Mouse (Mus musculus): ENCODE results near the gene Rhot2. TPM values are rescaled to one million over a fixed set of nuclear protein-coding genes. Genes with fewer than 3 reads are reported as not detected.

The Rhot2 gene
- total RNA-seq, 2 experiments from 2014 or later: 54.4 to 76.1 TPM

GRCm38 (mm10) chr17:25796211-25796771 is 48.4 kb downstream of the Rhot2 start:
- DNase-seq: peak; percentile 76

GRCm38 (mm10) chr17:25795609-25796092 is 49.0 kb downstream of the Rhot2 start, which contains the start of gene AC134908.4:
Gene AC134908.4 (minus strand): TSS chr17:25795659.
- no peak for DNase-seq

GRCm38 (mm10) chr17:25794998-25795397 is 49.7 kb downstream of the Rhot2 start:
- DNase-seq: no peak

GRCm38 (mm10) chr17:25794197-25794596 is 50.5 kb downstream of the Rhot2 start:
- no peak for DNase-seq

- DNase-seq: peak; percentile 76
Observed at GRCm38 (mm10) chr17:25792615-25793014, 52.0 kb downstream of the Rhot2 start, which contains the start of gene Fam173a. Gene Fam173a (minus strand): TSS chr17:25792901.

GRCm38 (mm10) chr17:25791843-25792527 is 52.7 kb downstream of the Rhot2 start:
- DNase-seq: peak; percentile 77

- DNase-seq: no peak
Observed at GRCm38 (mm10) chr17:25791320-25791842, 53.3 kb downstream of the Rhot2 start.

Small RNAs within 50 kb of the gene (microRNA-seq; reads per million reads assigned to microRNA genes)
- gene Mir3082 (ENCODE audit: borderline replicate concordance in 2 of 2): 0 reads per million in 2 experiments

Other genes with a start within 250 kb of the Rhot2 start
- gene Gng13, start 127.7 kb downstream of the Rhot2 start, total RNA-seq (2021): not detected
- 1 to 10 TPM in 1 of 2 experiments, under 1 TPM in 1; 0.33 to 1.2 TPM for gene Chtf18, start 117.4 kb downstream of the Rhot2 start, total RNA-seq (2021)
- gene Rpusd1, start 117.2 kb downstream of the Rhot2 start, total RNA-seq (2021): 1 to 10 TPM; 2.9 to 3.9 TPM
- gene Mslnl, start 108.8 kb downstream of the Rhot2 start, total RNA-seq (2021): not detected
- gene Msln, start 90.5 kb downstream of the Rhot2 start, total RNA-seq (2021): under 1 TPM; 0.43 to 0.62 TPM
- 10 to 100 TPM; 28.9 to 30.8 TPM for gene Narfl, start 71.1 kb downstream of the Rhot2 start, total RNA-seq (2021)
- 10 to 100 TPM in 1 of 2 experiments, 1 to 10 TPM in 1; 9.0 to 10.5 TPM for gene Haghl, start 59.2 kb downstream of the Rhot2 start, total RNA-seq (2021)
- gene Ccdc78, start 58.3 kb downstream of the Rhot2 start, total RNA-seq (2021): not detected
- gene Fam173a, start 52.0 kb downstream of the Rhot2 start, total RNA-seq (2021): 10 to 100 TPM; 35.0 to 38.5 TPM
- not detected for gene AC134908.4, start 49.2 kb downstream of the Rhot2 start, total RNA-seq (2021)
- gene Metrn, start 47.7 kb downstream of the Rhot2 start, total RNA-seq (2021): 10 to 100 TPM; 48.4 to 72.2 TPM
- 1 to 10 TPM; 1.5 to 1.7 TPM for gene Fbxl16, start 35.8 kb downstream of the Rhot2 start, total RNA-seq (2021)
- 10 to 100 TPM in 1 of 2 experiments, 1 to 10 TPM in 1; 9.3 to 10.5 TPM for gene Wdr24, start 21.2 kb downstream of the Rhot2 start, total RNA-seq (2021)
- gene Jmjd8, start 16.0 kb downstream of the Rhot2 start, total RNA-seq (2021): 10 to 100 TPM; 14.3 to 18.9 TPM
- gene Stub1, start 11.4 kb downstream of the Rhot2 start, total RNA-seq (2021): 10 to 100 TPM; 76.9 to 84.4 TPM
- gene Rhbdl1, start 7.6 kb downstream of the Rhot2 start, total RNA-seq (2021): 10 to 100 TPM; 18.3 to 20.8 TPM
- 10 to 100 TPM; 13.8 to 16.5 TPM for gene Gm20683, start 3.1 kb downstream of the Rhot2 start, total RNA-seq (2021)
- gene Wdr90, start 16.6 kb upstream of the Rhot2 start, total RNA-seq (2021): 1 to 10 TPM; 1.2 to 2.1 TPM
- 100 to 1,000 TPM; 102 to 114 TPM for gene Mcrip2, start 23.9 kb upstream of the Rhot2 start, total RNA-seq (2021)
- gene Mettl26, start 30.2 kb upstream of the Rhot2 start, total RNA-seq (2021): 10 to 100 TPM; 31.9 to 37.0 TPM
- gene Wfikkn1, start 36.0 kb upstream of the Rhot2 start, total RNA-seq (2021): under 1 TPM; 0.35 to 0.36 TPM
- gene Rab40c, start 74.9 kb upstream of the Rhot2 start, total RNA-seq (2021): 10 to 100 TPM in 1 of 2 experiments, 1 to 10 TPM in 1; 8.7 to 11.0 TPM
- 10 to 100 TPM; 30.0 to 31.9 TPM for gene Pigq, start 100.1 kb upstream of the Rhot2 start, total RNA-seq (2021)
- not detected for gene Nhlrc4, start 100.1 kb upstream of the Rhot2 start, total RNA-seq (2021)
- not detected for gene A930017K11Rik, start 107.7 kb upstream of the Rhot2 start, total RNA-seq (2021)
- 1 to 10 TPM; 5.6 to 6.8 TPM for gene Capn15, start 140.9 kb upstream of the Rhot2 start, total RNA-seq (2021)
- gene Rab11fip3, start 224.7 kb upstream of the Rhot2 start, total RNA-seq (2021): 10 to 100 TPM; 54.9 to 71.5 TPM
- 1 to 10 TPM; 2.8 to 3.2 TPM for gene Decr2, start 245.5 kb upstream of the Rhot2 start, total RNA-seq (2021)